Mouse (Mus musculus) liver, embryonic 13.5 days (tissue): ENCODE results near the gene Olfr136. TPM values are rescaled to one million over a fixed set of nuclear protein-coding genes. Genes with fewer than 3 reads are reported as not detected.

ENCODE experiments used
- ATAC-seq: fragments of 200-750 bp; cut with Nextera tagmentation; 2 replicates; pipeline ENCODE4 v1.8.0; 2017; ENCODE audit warnings: low read depth, mild to moderate bottlenecking, moderate number of reproducible peaks, moderate library complexity
- DNase-seq: peaks from one replicate; pipeline ENCODE4 v3.0.0; 2022
- H3K27ac ChIP-seq: fragments of 300-500 bp; sonication (generic); 2 replicates; pipeline ENCODE4 v1.5.1; 2015; ENCODE audit warnings: moderate library complexity, mild to moderate bottlenecking, inconsistent platforms
- H3K27me3 ChIP-seq: fragments of 300-500 bp; sonication (generic); 2 replicates; pipeline ENCODE4 v1.6.1; 2015; ENCODE audit warnings: mild to moderate bottlenecking, inconsistent platforms
- H3K36me3 ChIP-seq: fragments of 300-500 bp; sonication (generic); 2 replicates; pipeline ENCODE4 v1.6.1; 2015; ENCODE audit warnings: mild to moderate bottlenecking, inconsistent platforms
- H3K4me1 ChIP-seq: fragments of 300-500 bp; sonication (generic); replicated peaks from 2 replicates; pipeline ENCODE4 v1.6.1; 2015; ENCODE audit warnings: inconsistent platforms
- H3K4me2 ChIP-seq: fragments of 300-500 bp; sonication (generic); 2 replicates; pipeline ENCODE4 v1.6.1; 2015; ENCODE audit warnings: inconsistent platforms, mild to moderate bottlenecking, moderate library complexity
- H3K4me3 ChIP-seq: fragments of 300-500 bp; sonication (generic); replicated peaks from 2 replicates; pipeline ENCODE4 v1.5.1; 2015; ENCODE audit warnings: mild to moderate bottlenecking, inconsistent platforms
- H3K9ac ChIP-seq: fragments of 300-500 bp; sonication (generic); 2 replicates; pipeline ENCODE4 v1.6.1; 2015; ENCODE audit warnings: mild to moderate bottlenecking, inconsistent platforms
- H3K9me3 ChIP-seq: fragments of 300-500 bp; sonication (generic); replicated peaks from 2 replicates; pipeline ENCODE4 v1.6.1; 2016; ENCODE audit warnings: inconsistent platforms
- polyA plus RNA-seq: library from polyadenylated mRNA; unstranded; fragments of >200 nt; fragmentation: Nextera tagmentation; extraction: Ambion mirVana; gene quantifications from 2 replicates; pipeline ENCODE4 v1.2.1, GENCODE M21; 2015

Gene Olfr136
- polyA plus RNA-seq, result not detected in 2 replicates

DNA sequence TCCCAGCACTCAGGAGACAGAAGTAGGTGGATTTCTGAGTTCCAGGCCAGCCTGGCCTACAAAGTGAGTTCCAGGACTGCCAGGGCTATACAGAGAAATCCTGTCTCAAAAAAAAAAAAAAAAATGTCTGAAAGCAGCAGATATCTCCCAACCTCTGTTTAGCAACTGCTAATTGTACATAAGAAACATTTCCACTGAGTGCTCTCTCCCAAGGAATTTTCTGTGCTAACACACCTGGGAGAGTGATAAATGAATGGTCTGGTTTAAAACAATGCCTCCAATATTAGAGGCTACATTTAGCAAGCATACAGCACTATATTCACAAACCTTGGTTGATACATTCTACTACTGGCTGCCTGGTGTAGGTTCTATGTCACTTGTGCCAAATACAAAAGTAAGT lies at the start of gene Olfr136:
Gene Olfr136 (plus strand): TSS at position 301 of the 400 bp plus-strand sequence.
- no peak within 1 kb of the TSS for H3K4me2 ChIP-seq
- ATAC-seq, result no peak

DNA sequence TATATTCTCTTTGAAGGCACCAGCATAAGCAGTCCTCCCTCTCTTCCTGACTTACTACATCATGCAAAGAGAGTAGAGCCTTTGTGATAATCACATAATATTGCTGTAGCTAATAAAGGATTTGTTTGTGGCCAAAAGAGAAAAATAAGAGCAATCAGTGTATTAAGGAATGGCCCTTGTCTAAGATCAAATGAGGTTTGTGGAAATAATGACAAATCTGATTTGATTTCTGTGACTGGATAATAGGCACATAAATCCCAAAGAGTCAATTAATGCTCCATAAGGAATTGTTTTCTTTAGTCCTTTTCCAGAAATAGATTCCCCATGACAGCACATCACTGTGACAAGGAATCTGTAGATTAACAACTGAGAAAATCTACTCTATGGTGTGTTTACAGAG lies 22.2 kb upstream of the Olfr136 start, which contains the start of gene Olfr137:
Gene Olfr137 (minus strand): TSS at position 101 of the 400 bp plus-strand sequence.
- Histone ChIP-seq H3K36me3 (no peaks in the 10 kb centered on the region), H3K27ac (no peak within 1 kb of the TSS), H3K4me2 (no peak within 1 kb of the TSS), H3K27me3 (no peaks in the 10 kb centered on the region), H3K9me3 (0 out of 2 replicates have a peak, but pooled peaks cover 4% of the 10 kb centered on the region), H3K4me3 (no peak within 1 kb of the TSS), H3K4me1 (no peaks in the 10 kb centered on the region), H3K9ac (no peak within 1 kb of the TSS)
- no peak for ATAC-seq
- no peak for DNase-seq

More for the DNA sequence above, at the start of gene Olfr136:
- Histone ChIP-seq H3K27me3 (no peaks in the 10 kb centered on the region), H3K4me1 (no peaks in the 10 kb centered on the region), H3K27ac (no peak within 1 kb of the TSS), H3K4me3 (no peak within 1 kb of the TSS), H3K9me3 (no peaks in the 10 kb centered on the region), H3K9ac (no peak within 1 kb of the TSS), H3K36me3 (no peaks in the 10 kb centered on the region)
- no peak for DNase-seq

Other genes starting within 250 kb of the Olfr136 start
- gene Olfr131, start 241.1 kb upstream of the Olfr136 start, polyA plus RNA-seq, result not detected in 2 replicates
- not detected in 2 replicates for gene Olfr132, start 195.3 kb upstream of the Olfr136 start, polyA plus RNA-seq
- gene Olfr133, start 184.6 kb upstream of the Olfr136 start, polyA plus RNA-seq, result not detected in 2 replicates
- not detected in 2 replicates for gene Olfr134, start 158.4 kb upstream of the Olfr136 start, polyA plus RNA-seq
- gene Olfr135, start 125.5 kb upstream of the Olfr136 start, polyA plus RNA-seq, result not detected in 2 replicates
- not detected in 2 replicates for gene Olfr138, start 68.8 kb upstream of the Olfr136 start, polyA plus RNA-seq
- not detected in 2 replicates for gene Olfr137, start 22.3 kb upstream of the Olfr136 start, polyA plus RNA-seq
- gene Esp36, start 90.4 kb downstream of the Olfr136 start, polyA plus RNA-seq, result not detected in 2 replicates
- not detected in 2 replicates for gene Esp34, start 224.4 kb downstream of the Olfr136 start, polyA plus RNA-seq